Mouse (Mus musculus) ovary, adult 18-20 months (tissue): ENCODE results near the gene Prkar2b.

Experiments used
- DNase-seq: peaks from one replicate; pipeline ENCODE4 v3.0.0; 2022; ENCODE audit warnings: low spot score, mixed read lengths

Prkar2b gene

DNA sequence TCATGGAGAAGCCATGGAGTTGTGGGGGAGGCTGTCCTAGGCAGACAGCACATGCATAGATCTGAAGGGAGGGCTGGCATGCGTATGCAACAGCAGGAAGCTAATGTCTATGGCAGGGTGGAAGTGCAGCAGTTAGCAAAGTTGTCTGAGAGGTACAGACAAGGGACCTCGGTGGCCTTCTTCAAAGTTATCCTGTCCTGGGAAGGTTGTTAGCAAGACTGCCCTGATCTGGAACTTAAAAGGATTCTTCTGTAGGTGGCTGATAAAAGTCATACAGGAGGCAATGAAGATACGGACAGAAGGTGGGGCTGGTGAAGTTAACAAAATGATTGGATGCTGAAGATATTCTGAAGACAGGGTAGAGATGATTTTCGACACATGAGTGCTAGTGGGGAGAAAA lies 94.7 kb downstream of the Prkar2b start:
- no peak for DNase-seq

- DNase-seq, result no peak
Observed at GRCm38 (mm10) chr12:31965517-31966212, 95.4 kb downstream of the Prkar2b start.

DNA sequence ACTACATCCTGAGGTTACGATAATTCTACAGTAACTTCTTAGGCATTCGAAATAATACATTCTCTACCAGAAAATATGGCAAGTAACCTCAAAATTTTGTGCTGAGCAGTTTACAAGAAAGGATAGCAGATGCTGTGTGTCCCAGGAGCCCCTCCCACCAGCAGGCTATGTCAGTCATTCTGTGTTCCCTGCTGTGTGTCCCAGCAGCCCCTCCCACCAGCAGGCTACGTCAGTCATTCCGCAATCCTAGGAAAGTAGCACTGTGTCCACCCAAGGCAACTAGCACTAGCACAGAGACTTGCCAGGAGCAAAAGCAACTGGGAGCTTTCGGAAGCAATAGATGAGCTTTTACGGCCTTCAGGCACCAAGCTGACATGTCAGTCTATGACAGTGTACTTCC lies 97.0 kb downstream of the Prkar2b start:
- DNase-seq, result no peak

DNA sequence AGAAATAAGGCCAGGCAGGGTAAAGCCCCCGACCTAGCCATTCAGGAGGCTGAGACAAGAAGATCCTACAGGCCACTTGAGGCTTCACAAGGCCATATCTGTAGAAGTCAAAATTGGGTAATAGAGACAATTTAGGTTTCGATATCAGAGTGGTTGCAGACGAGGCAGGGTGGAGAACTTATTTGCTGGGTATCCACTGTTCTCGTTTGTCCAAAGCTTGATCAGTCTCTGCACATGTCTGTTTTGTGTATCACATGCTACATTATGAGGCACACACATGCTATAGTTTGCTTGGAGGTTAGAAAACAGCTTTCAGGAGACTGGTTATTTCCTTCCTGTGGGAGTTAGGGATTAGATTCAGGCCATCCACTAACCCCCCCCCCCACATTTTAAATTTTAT lies 105.3 kb downstream of the Prkar2b start:
- no peak for DNase-seq

DNA sequence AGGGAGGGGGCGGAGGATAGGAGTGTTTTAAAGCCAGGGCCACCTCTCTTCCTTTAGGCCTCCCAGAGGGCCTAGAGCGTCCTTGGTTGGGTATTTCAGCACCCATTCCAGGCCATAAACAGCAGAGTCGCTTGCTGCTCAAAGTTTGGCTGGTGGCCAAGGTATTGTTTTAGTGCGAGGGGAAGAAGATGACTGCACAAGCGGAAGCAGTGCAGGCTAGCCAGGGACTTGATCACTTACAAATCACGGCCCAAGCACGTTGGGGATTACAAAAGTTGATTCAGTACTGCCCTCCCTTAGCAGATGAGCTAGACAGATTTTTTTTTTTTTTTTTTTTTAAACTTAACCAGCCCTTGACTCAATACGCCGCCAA lies 110.5 kb downstream of the Prkar2b start:
- no peak for DNase-seq

DNA sequence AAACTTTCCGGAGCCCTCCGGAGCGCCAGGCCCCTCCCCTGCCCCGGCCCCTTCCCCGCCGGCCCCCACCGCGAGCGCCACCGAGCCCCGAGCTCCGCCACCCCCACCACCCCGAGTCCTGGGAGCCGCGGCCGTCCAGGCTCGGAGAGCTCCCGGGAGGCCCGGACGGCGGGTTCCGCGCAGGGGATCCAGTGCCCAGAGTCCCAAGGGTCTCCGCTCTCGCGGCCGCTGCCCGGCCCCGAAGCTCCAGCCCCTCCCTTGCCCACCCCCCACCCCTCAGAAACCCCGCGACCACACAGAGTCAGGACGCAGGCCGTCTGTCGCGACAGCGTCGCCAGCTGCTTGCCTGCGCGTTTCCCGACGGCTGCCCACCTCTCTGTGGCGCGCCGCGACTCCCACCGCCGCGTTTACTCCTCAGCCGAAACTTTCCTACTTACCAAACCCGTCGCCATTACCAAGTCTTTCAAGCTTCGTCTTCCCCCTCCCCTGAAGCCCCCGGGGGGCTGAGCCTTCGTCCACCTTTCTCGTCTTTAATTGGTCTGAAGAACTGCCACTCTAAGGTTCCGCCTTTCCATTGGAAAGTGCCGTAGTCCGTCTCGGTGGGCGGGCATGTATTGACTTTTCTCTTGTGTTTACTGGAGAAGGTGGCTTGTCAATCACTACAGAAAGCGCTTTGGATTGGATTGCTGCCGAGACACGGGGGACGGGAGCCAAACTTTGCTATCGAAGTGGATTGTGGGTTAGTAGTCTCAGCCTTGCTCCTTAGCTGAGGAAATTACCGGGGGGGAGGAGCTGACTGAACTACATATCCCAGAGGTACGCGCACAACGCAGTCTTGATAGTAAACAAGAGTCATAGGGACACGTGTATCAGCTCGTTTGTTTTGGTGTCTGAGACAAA lies 111.1 kb downstream of the Prkar2b start, which contains the start of gene Hbp1:
Gene Hbp1, minus strand, starts transcription at position 777 of the 900 bp plus-strand sequence.
- DNase-seq, result peak; percentile 100

- peak; percentile 89 for DNase-seq
Observed at GRCm38 (mm10) chr12:31949193-31949741, 111.8 kb downstream of the Prkar2b start.

- DNase-seq, result no peak
Observed at GRCm38 (mm10) chr12:31948101-31949000, 112.7 kb downstream of the Prkar2b start.

GRCm38 (mm10) chr12:31947476-31947875 lies 113.6 kb downstream of the Prkar2b start:
- no peak for DNase-seq

DNA sequence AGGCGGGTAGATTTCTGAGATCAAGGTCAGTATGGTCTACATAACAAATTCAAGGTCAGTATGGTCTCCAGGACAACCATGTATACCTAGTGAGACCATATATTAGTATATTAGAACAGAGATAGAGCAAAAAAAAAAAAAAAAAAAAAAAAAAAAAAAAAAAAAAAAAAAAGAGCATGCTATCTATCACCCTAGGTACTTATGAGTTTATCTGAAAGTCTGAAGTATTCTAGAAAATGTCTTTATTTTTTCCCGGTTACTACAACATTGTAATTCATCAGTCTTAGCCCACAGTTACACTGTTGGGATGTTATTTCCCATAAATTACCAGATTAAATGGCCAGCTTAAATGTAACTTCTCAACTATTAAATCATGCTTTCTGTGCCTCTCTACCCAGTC lies 116.7 kb downstream of the Prkar2b start:
- DNase-seq, result no peak

GRCm38 (mm10) chr12:31943020-31943654 lies 118.0 kb downstream of the Prkar2b start:
- DNase-seq, result no peak

DNA sequence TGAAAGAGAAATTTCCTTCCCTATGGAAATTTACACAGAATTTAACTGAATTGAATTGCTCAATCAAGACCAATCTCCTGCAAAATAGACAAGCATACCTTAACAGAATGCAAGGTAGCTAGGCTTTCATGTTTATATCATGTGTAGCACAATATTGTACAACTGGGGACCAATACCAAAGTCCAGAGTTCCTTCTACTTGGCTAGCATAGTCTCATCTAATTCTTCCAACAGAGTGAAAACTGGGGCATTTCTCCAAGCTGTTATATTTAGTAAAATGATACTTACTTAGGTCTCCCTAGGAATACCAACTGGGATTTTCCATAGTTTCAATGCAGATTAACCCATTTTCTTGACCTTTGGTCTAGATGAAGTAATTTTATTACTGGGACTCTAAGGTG lies 122.1 kb downstream of the Prkar2b start:
- no peak for DNase-seq

- no peak for DNase-seq
Observed at GRCm38 (mm10) chr12:31938391-31938997, 122.6 kb downstream of the Prkar2b start.

DNA sequence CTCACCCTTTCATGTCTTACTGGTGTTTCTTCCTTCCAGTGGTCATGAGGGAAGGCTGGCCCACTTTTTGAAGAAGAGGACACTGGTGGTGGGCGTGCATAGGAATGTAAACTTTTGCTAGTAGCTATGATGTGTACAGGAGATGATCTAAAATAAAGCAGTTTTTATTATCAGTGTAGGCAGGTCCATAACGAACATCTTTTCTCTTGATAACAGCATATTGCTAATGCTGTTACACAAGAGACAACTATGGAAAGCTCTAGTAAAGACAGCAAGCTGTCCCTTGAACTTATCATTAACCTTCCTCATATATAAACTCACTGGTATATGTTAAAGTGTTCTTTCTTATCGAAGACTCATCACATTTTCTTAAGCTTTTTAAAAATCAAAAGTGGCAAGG lies 123.5 kb downstream of the Prkar2b start:
- DNase-seq, result no peak

DNA sequence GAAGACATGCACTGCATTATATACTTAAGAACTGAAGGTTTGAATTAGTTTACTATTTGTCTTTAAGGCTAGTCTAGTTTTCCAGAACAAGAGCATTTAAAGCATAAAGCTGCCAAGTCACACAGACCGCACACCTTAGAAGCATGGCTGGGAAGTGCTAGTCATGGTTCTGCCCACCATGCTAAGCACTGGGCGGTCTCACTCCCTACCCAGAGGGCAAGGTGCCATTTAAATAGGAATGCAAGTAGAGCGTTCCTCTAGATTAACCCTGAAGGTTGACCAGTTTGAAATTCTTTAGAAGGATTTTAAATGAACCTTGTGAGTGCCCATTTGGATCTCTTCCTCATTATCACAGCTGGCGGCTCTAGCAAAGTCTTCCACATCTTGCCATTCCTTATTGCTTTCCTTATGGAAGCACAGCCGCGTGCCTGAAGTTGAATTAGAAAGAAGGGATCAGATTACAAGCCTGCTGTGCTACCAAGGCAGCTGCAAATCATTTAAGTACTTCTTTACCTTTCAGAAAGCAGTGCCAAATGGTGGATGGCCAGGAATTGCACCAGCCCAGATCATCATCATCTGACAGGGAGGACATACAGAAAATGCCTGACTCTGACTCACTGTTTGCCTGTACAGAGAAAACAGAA lies 124.3 kb downstream of the Prkar2b start:
- DNase-seq, result no peak

- no peak for DNase-seq
Observed at GRCm38 (mm10) chr12:31931818-31932217, 129.3 kb downstream of the Prkar2b start.

- DNase-seq, result no peak
Observed at GRCm38 (mm10) chr12:31928498-31928897, 132.6 kb downstream of the Prkar2b start.

- DNase-seq, result no peak
Observed at GRCm38 (mm10) chr12:31926661-31927061, 134.4 kb downstream of the Prkar2b start.

GRCm38 (mm10) chr12:31925343-31925742 lies 135.8 kb downstream of the Prkar2b start:
- DNase-seq, result no peak

GRCm38 (mm10) chr12:31924135-31924534 lies 137.0 kb downstream of the Prkar2b start:
- DNase-seq, result no peak
